Mouse (Mus musculus) heart, embryonic 14.5 days (tissue): ENCODE measurements around the gene Cdk5rap2. TPM values are rescaled to one million over a fixed set of nuclear protein-coding genes. Genes with fewer than 3 reads are reported as not detected.
A peak's percentile ranks its signal among the peaks of the same experiment; 100 is the strongest.

Experiments used
- ATAC-seq: fragments of 200-750 bp; cut with Nextera tagmentation; 2 replicates; pipeline ENCODE4 v1.8.0; 2017; ENCODE audit warnings: low read depth, moderate TSS enrichment; ENCODE audit not compliant: insufficient number of reproducible peaks, insufficient read depth, low FRiP score
- H3K27ac ChIP-seq, 2 experiments: fragments of 200-500 bp in 1 of 2; fragments of 300-500 bp in 1 of 2; sonication (generic) in 1 of 2; replicated peaks in 1 of 2; 2 replicates each; pipeline ENCODE4 v1.5.1; 2012 to 2014; ENCODE audit warnings: low read depth in 2 of 2, low read length in 2 of 2, control low read depth in 1 of 2, mild to moderate bottlenecking in 1 of 2, mixed read lengths in 1 of 2; ENCODE audit not compliant: control insufficient read depth in 1 of 2, insufficient read depth in 1 of 2
- H3K27me3 ChIP-seq: fragments of 300-500 bp; sonication (generic); 2 replicates; pipeline ENCODE4 v1.6.1; 2014; ENCODE audit warnings: mild to moderate bottlenecking, low read length, control low read depth; ENCODE audit not compliant: control insufficient read depth, insufficient read depth
- H3K36me3 ChIP-seq: fragments of 300-500 bp; sonication (generic); 2 replicates; pipeline ENCODE4 v1.6.1; 2014; ENCODE audit warnings: mild to moderate bottlenecking, control low read depth, low read length, mixed read lengths; ENCODE audit not compliant: control insufficient read depth, insufficient read depth
- H3K4me1 ChIP-seq, 2 experiments: fragments of 200-500 bp in 1 of 2; fragments of 300-500 bp in 1 of 2; sonication (generic) in 1 of 2; 2 replicates each; pipeline ENCODE4 v1.6.1; 2012 to 2014; ENCODE audit warnings: low read length in 2 of 2, control low read depth in 1 of 2, mixed read lengths in 1 of 2; ENCODE audit not compliant: control insufficient read depth in 2 of 2, insufficient read depth in 2 of 2
- H3K4me2 ChIP-seq: fragments of 300-500 bp; sonication (generic); 2 replicates; pipeline ENCODE4 v1.6.1; 2014; ENCODE audit warnings: mild to moderate bottlenecking, low read length
- H3K4me3 ChIP-seq, 2 experiments: fragments of 200-500 bp in 1 of 2; fragments of 300-500 bp in 1 of 2; sonication (generic) in 1 of 2; 2 replicates each; pipeline ENCODE4 v1.5.1; 2012 to 2014; ENCODE audit warnings: low read length in 2 of 2, mild to moderate bottlenecking in 2 of 2, control low read depth in 1 of 2, low read depth in 1 of 2, moderate library complexity in 1 of 2; ENCODE audit not compliant: control insufficient read depth in 1 of 2, insufficient read depth in 1 of 2
- H3K9ac ChIP-seq: fragments of 300-500 bp; sonication (generic); 2 replicates; pipeline ENCODE4 v1.6.1; 2014; ENCODE audit warnings: mild to moderate bottlenecking, low read length
- H3K9me3 ChIP-seq: fragments of 300-500 bp; sonication (generic); 2 replicates; pipeline ENCODE4 v1.6.1; 2016; ENCODE audit warnings: low read length, control low read depth; ENCODE audit not compliant: control insufficient read depth
- WGBS: fragments of 180-500 bp; shearing (Covaris S2); extraction: QIAGEN DNeasy Blood & Tissue Kit; methylation state at CpG from one replicate; pipeline ENCODE4 v1.1.7; 2014; 5-methylcytosine and 5-hydroxymethylcytosine counted together
- polyA plus RNA-seq: library from polyadenylated mRNA; unstranded; fragments of >200 nt; fragmentation: Nextera tagmentation; extraction: Ambion mirVana; gene quantifications from 2 replicates; pipeline ENCODE4 v1.2.1, GENCODE M21; 2014

The Cdk5rap2 gene
- polyA plus RNA-seq, 1 experiment from 2014 or later, result 9.6 TPM

GRCm38 (mm10) chr4:70243561-70244120 is 166.6 kb downstream of the Cdk5rap2 start:
- Histone ChIP-seq H3K4me1 (no peaks in the 10 kb centered on the region; a peak in 1 of 4 replicates), H3K4me2 (no peak overlapping the region), H3K27ac (0 out of 4 replicates have a peak overlapping the region, but pooled peaks of 1 of the 2 experiments have one; percentile 19), H3K9ac (no peak overlapping the region), H3K36me3 (peaks cover 61% of the 10 kb centered on the region), H3K4me3 (no peak overlapping the region), H3K9me3 (no peaks in the 10 kb centered on the region), H3K27me3 (no peaks in the 10 kb centered on the region)
- ATAC-seq, result no peak
- 41% methylated on average over 3 of the region's 3 CpGs for WGBS

DNA sequence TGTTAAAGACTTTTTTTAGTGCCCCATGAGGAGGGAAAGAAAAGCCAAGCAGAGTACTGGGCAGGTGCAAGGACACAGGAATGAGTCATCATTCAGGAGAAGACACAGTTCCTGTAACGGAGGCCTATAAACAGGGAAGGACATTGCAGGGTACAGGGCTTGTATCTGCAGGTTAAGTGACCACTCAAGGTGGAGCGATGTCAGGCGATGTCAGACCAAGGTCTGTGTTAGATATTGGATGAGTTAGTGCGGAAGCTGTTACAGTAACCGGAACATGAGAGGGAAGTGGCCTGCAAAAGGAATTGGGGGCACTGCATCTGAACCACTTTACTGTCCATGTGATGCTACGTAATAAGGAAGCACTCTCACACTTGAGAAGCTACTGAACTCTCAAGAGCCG is 170.5 kb downstream of the Cdk5rap2 start:
- Histone ChIP-seq H3K9me3 (no peaks in the 10 kb centered on the region), H3K27ac (no peak overlapping the region), H3K4me1 (no peaks in the 10 kb centered on the region; a peak in 1 of 4 replicates), H3K36me3 (peaks cover 83% of the 10 kb centered on the region), H3K9ac (no peak overlapping the region), H3K27me3 (no peaks in the 10 kb centered on the region), H3K4me2 (no peak overlapping the region), H3K4me3 (no peak overlapping the region)
- 73% methylated on average over 7 of the region's 7 CpGs for WGBS
- no peak for ATAC-seq

GRCm38 (mm10) chr4:70238862-70239261 is 171.4 kb downstream of the Cdk5rap2 start:
- peaks cover 83% of the 10 kb centered on the region for H3K36me3 ChIP-seq

DNA sequence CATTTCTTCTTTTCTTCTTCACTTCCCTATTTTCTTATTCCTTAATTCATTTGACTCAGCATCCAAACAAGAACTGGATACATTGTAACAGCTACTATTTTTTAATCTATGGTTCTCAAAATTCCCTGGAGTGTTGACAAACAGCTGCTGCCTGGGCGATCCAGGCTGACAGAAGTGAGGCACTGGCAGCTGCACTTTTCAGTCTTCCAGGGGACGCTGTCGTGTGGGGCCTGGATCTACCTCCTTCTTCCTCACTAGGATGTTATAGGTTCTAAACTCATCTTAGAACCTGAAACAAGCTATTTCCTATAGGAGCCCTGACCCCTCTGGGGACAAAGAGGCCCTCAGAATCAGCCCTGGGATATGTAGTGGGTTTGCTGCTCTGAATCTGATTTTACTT is 177.9 kb downstream of the Cdk5rap2 start:
- Histone ChIP-seq H3K4me2 (no peak overlapping the region), H3K27ac (no peak overlapping the region), H3K4me3 (no peak overlapping the region), H3K4me1 (no peaks in the 10 kb centered on the region; a peak in 1 of 4 replicates), H3K27me3 (no peaks in the 10 kb centered on the region), H3K36me3 (peaks cover 68% of the 10 kb centered on the region), H3K9me3 (no peaks in the 10 kb centered on the region), H3K9ac (no peak overlapping the region)
- ATAC-seq, result no peak
- WGBS, result 77% methylated on average over 3 of the region's 3 CpGs

More at GRCm38 (mm10) chr4:70238862-70239261, 171.4 kb downstream of the Cdk5rap2 start:
- H3K27ac ChIP-seq, result no peak overlapping the region
- ATAC-seq, result no peak
- H3K4me3 ChIP-seq, result no peak overlapping the region
- H3K9me3 ChIP-seq, result no peaks in the 10 kb centered on the region
- H3K27me3 ChIP-seq, result no peaks in the 10 kb centered on the region
- no peak overlapping the region for H3K9ac ChIP-seq
- H3K4me2 ChIP-seq, result no peak overlapping the region
- H3K4me1 ChIP-seq, result no peaks in the 10 kb centered on the region; a peak in 1 of 4 replicates
- WGBS, result 90% methylated on average over 6 of the region's 6 CpGs

GRCm38 (mm10) chr4:70229874-70230273 is 180.4 kb downstream of the Cdk5rap2 start:
- H3K4me1 ChIP-seq, result no peaks in the 10 kb centered on the region; a peak in 1 of 4 replicates
- no peak overlapping the region for H3K27ac ChIP-seq
- H3K36me3 ChIP-seq, result peaks cover 53% of the 10 kb centered on the region
- 91% methylated on average over 4 of the region's 4 CpGs for WGBS
- no peak for ATAC-seq
- H3K9me3 ChIP-seq, result no peaks in the 10 kb centered on the region
- H3K4me2 ChIP-seq, result no peak overlapping the region
- no peak overlapping the region for H3K4me3 ChIP-seq
- no peak overlapping the region for H3K9ac ChIP-seq
- H3K27me3 ChIP-seq, result no peaks in the 10 kb centered on the region

GRCm38 (mm10) chr4:70228350-70228749 is 181.9 kb downstream of the Cdk5rap2 start:
- no peak for ATAC-seq
- no peak overlapping the region for H3K4me2 ChIP-seq
- no peaks in the 10 kb centered on the region for H3K9me3 ChIP-seq
- no peak overlapping the region for H3K9ac ChIP-seq
- WGBS, result 81% methylated on average over 2 of the region's 2 CpGs
- peaks cover 50% of the 10 kb centered on the region for H3K36me3 ChIP-seq
- H3K4me3 ChIP-seq, result no peak overlapping the region
- H3K27me3 ChIP-seq, result no peaks in the 10 kb centered on the region
- no peak overlapping the region for H3K27ac ChIP-seq
- H3K4me1 ChIP-seq, result no peaks in the 10 kb centered on the region; a peak in 1 of 4 replicates

DNA sequence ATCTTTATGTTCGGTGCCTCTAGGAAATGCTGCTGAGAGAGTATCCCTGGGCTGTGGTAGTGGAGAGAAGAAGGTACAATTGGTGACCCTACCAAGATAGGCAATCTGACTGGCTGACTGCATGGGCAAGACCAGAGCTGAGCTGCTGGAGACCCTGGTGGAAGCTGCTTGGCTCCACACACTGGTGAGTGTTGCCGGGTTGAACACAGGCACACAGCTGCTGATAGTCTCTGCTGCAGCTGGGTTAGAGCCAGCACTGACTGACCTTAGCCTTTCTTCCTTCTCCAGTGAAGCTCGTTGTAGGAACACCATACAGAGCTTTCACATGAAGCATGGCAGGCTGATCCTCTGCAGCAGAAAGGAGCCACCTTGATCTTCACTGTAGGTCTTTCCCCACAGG is 182.6 kb downstream of the Cdk5rap2 start:
- no peaks in the 10 kb centered on the region for H3K9me3 ChIP-seq
- H3K27me3 ChIP-seq, result no peaks in the 10 kb centered on the region
- no peak overlapping the region for H3K27ac ChIP-seq
- no peak overlapping the region for H3K4me2 ChIP-seq
- peaks cover 52% of the 10 kb centered on the region for H3K36me3 ChIP-seq
- H3K4me3 ChIP-seq, result no peak overlapping the region
- no peaks in the 10 kb centered on the region; a peak in 1 of 4 replicates for H3K4me1 ChIP-seq
- H3K9ac ChIP-seq, result no peak overlapping the region
- ATAC-seq, result no peak
- WGBS, result 64% methylated on average over 3 of the region's 3 CpGs

DNA sequence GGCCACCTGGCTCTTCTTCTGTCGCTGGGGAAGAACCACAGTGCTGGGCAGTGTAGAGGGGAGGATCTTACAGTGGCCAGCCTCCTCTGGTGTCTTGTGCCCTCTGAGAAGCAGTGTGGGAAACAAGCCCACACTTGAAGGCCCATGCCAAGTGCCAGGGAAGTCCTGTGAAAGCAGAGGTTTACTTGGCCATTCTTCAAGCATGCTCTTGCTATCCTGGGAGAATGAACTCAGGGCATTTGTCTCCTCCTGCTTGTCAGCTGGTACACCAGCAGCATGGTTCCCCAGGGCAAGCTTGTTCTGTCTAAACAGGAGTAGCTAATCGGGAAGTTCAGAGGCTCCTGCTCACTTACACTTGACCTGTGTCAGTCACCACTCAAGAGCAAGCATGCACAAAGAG is 185.7 kb downstream of the Cdk5rap2 start:
- Histone ChIP-seq H3K9me3 (no peaks in the 10 kb centered on the region), H3K4me3 (no peak overlapping the region), H3K27ac (no peak overlapping the region), H3K4me1 (peaks cover 7 to 14% of the 10 kb centered on the region in 2 experiments), H3K9ac (no peak overlapping the region), H3K27me3 (no peaks in the 10 kb centered on the region), H3K36me3 (peaks cover 48% of the 10 kb centered on the region), H3K4me2 (no peak overlapping the region)
- no peak for ATAC-seq
- WGBS, result 69% methylated on average over 2 of the region's 2 CpGs
